Mouse (Mus musculus) neural tube, embryonic 11.5 days (tissue): ENCODE results near the gene Cdk14. TPM values are rescaled to one million over a fixed set of nuclear protein-coding genes. Genes with fewer than 3 reads are reported as not detected.
A peak's percentile ranks its signal among the peaks of the same experiment; 100 is the strongest.

Source experiments
- ATAC-seq: fragments of 200-750 bp; cut with Nextera tagmentation; 2 replicates; pipeline ENCODE4 v1.8.0; 2017; ENCODE audit warnings: moderate number of reproducible peaks, mild to moderate bottlenecking, moderate TSS enrichment, moderate library complexity; ENCODE audit not compliant: insufficient read depth, low FRiP score, low TSS enrichment
- DNase-seq: peaks from one replicate; pipeline ENCODE4 v3.0.0-alpha.2; 2015; ENCODE audit warnings: low spot score
- H3K27ac ChIP-seq: fragments of 300-500 bp; sonication (generic); 2 replicates; pipeline ENCODE4 v1.5.1; 2014; ENCODE audit warnings: low read depth, mild to moderate bottlenecking, low read length
- H3K27me3 ChIP-seq: fragments of 300-500 bp; sonication (generic); 2 replicates; pipeline ENCODE4 v1.6.1; 2014; ENCODE audit warnings: mild to moderate bottlenecking, low read length, mixed read lengths; ENCODE audit not compliant: control insufficient read depth, insufficient read depth
- H3K36me3 ChIP-seq: fragments of 300-500 bp; sonication (generic); 2 replicates; pipeline ENCODE4 v1.6.1; 2014; ENCODE audit warnings: mild to moderate bottlenecking, low read length, moderate library complexity, mixed read lengths; ENCODE audit not compliant: control insufficient read depth, insufficient read depth
- H3K4me1 ChIP-seq: fragments of 300-500 bp; sonication (generic); 2 replicates; pipeline ENCODE4 v1.6.1; 2014; ENCODE audit warnings: low read length, mixed read lengths; ENCODE audit not compliant: control insufficient read depth, insufficient read depth
- H3K4me2 ChIP-seq: fragments of 300-500 bp; sonication (generic); 2 replicates; pipeline ENCODE4 v1.6.1; 2014; ENCODE audit warnings: low read depth, mild to moderate bottlenecking, moderate library complexity
- H3K4me3 ChIP-seq: fragments of 300-500 bp; sonication (generic); 2 replicates; pipeline ENCODE4 v1.5.1; 2014; ENCODE audit warnings: low read depth, low read length
- H3K9ac ChIP-seq: fragments of 300-500 bp; sonication (generic); 2 replicates; pipeline ENCODE4 v1.6.1; 2014; ENCODE audit warnings: mild to moderate bottlenecking, low read length
- H3K9me3 ChIP-seq: fragments of 300-500 bp; sonication (generic); 2 replicates; pipeline ENCODE4 v1.6.1; 2016; ENCODE audit warnings: low read length; ENCODE audit not compliant: control insufficient read depth
- WGBS: fragments of 180-500 bp; shearing (Covaris S2); extraction: QIAGEN DNeasy Blood & Tissue Kit; methylation state at CpG from one replicate; pipeline ENCODE4 v1.1.7; 2014; 5-methylcytosine and 5-hydroxymethylcytosine counted together
- polyA plus RNA-seq: library from polyadenylated mRNA; unstranded; fragments of >200 nt; fragmentation: Nextera tagmentation; extraction: Ambion mirVana; gene quantifications from 2 replicates; pipeline ENCODE4 v1.2.1, GENCODE M21; 2014

Gene Cdk14
- polyA plus RNA-seq, 1 experiment from 2014 or later: 29.5 TPM

- no peak overlapping the region for H3K4me3 ChIP-seq
- no peak overlapping the region for H3K9ac ChIP-seq
- H3K9me3 ChIP-seq: no peaks in the 10 kb centered on the region
- H3K36me3 ChIP-seq: no peaks in the 10 kb centered on the region
- no peak overlapping the region for H3K4me2 ChIP-seq
- ATAC-seq (no peak), DNase-seq (no peak)
- H3K4me1 ChIP-seq: no peaks in the 10 kb centered on the region
- no peaks in the 10 kb centered on the region for H3K27me3 ChIP-seq
- 81% methylated on average over 7 of the region's 7 CpGs for WGBS
- H3K27ac ChIP-seq: no peak overlapping the region
These were observed 470.7 kb downstream of the Cdk14 start for GRCm38 (mm10) chr5:4949433-4949832.

GRCm38 (mm10) chr5:4948090-4948954 lies 471.8 kb downstream of the Cdk14 start:
- Histone ChIP-seq H3K27ac (no peak overlapping the region), H3K4me3 (no peak overlapping the region), H3K27me3 (no peaks in the 10 kb centered on the region), H3K36me3 (no peaks in the 10 kb centered on the region), H3K4me2 (no peak overlapping the region), H3K4me1 (no peaks in the 10 kb centered on the region), H3K9ac (no peak overlapping the region), H3K9me3 (no peaks in the 10 kb centered on the region)
- 56% methylated on average over 3 of the region's 3 CpGs for WGBS
- ATAC-seq (peak; percentile 61; the same call in 1 of the 2 replicates), DNase-seq (no peak)

- no peak overlapping the region for H3K27ac ChIP-seq
- H3K9ac ChIP-seq: no peak overlapping the region
- H3K4me3 ChIP-seq: no peak overlapping the region
- H3K27me3 ChIP-seq: no peaks in the 10 kb centered on the region
- DNase-seq (no peak), ATAC-seq (no peak)
- H3K4me2 ChIP-seq: no peak overlapping the region
- no peaks in the 10 kb centered on the region for H3K9me3 ChIP-seq
- H3K4me1 ChIP-seq: no peaks in the 10 kb centered on the region
- WGBS: 67% methylated on average over 1 of the region's 1 CpGs
- H3K36me3 ChIP-seq: no peaks in the 10 kb centered on the region
These were observed 485.0 kb downstream of the Cdk14 start for GRCm38 (mm10) chr5:4935131-4935530.

- 89% methylated on average over 6 of the region's 6 CpGs for WGBS
- Histone ChIP-seq H3K36me3 (no peaks in the 10 kb centered on the region), H3K27ac (no peak overlapping the region), H3K4me2 (no peak overlapping the region), H3K9ac (no peak overlapping the region), H3K9me3 (no peaks in the 10 kb centered on the region), H3K4me1 (no peaks in the 10 kb centered on the region), H3K27me3 (no peaks in the 10 kb centered on the region), H3K4me3 (no peak overlapping the region)
- DNase-seq (no peak), ATAC-seq (no peak)
These were observed 485.6 kb downstream of the Cdk14 start for GRCm38 (mm10) chr5:4934491-4934890.

GRCm38 (mm10) chr5:4931539-4932143 lies 488.5 kb downstream of the Cdk14 start:
- WGBS: 78% methylated on average over 8 of the region's 8 CpGs

GRCm38 (mm10) chr5:4929628-4930027 lies 490.5 kb downstream of the Cdk14 start:
- Histone ChIP-seq H3K27ac (no peak overlapping the region), H3K4me1 (no peaks in the 10 kb centered on the region), H3K4me3 (no peak overlapping the region), H3K36me3 (no peaks in the 10 kb centered on the region), H3K9me3 (no peaks in the 10 kb centered on the region), H3K27me3 (no peaks in the 10 kb centered on the region), H3K4me2 (no peak overlapping the region), H3K9ac (no peak overlapping the region)
- WGBS: 79% methylated on average over 3 of the region's 3 CpGs
- DNase-seq: no peak
- ATAC-seq: no peak

More at GRCm38 (mm10) chr5:4931539-4932143, 488.5 kb downstream of the Cdk14 start:
- H3K9me3 ChIP-seq: no peaks in the 10 kb centered on the region
- H3K36me3 ChIP-seq: no peaks in the 10 kb centered on the region
- H3K4me2 ChIP-seq: no peak overlapping the region
- H3K9ac ChIP-seq: no peak overlapping the region
- ATAC-seq (no peak), DNase-seq (no peak)
- no peaks in the 10 kb centered on the region for H3K27me3 ChIP-seq
- H3K4me3 ChIP-seq: no peak overlapping the region
- no peaks in the 10 kb centered on the region for H3K4me1 ChIP-seq
- H3K27ac ChIP-seq: no peak overlapping the region

- H3K36me3 ChIP-seq: no peaks in the 10 kb centered on the region
- no peak overlapping the region for H3K9ac ChIP-seq
- ATAC-seq: no peak
- no peak for DNase-seq
- WGBS: 86% methylated on average over 6 of the region's 6 CpGs
- H3K4me2 ChIP-seq: no peak overlapping the region
- H3K27me3 ChIP-seq: no peaks in the 10 kb centered on the region
- no peak overlapping the region for H3K4me3 ChIP-seq
- H3K4me1 ChIP-seq: no peaks in the 10 kb centered on the region
- H3K9me3 ChIP-seq: no peaks in the 10 kb centered on the region
- H3K27ac ChIP-seq: no peak overlapping the region
These were observed 495.2 kb downstream of the Cdk14 start for GRCm38 (mm10) chr5:4924866-4925265.

GRCm38 (mm10) chr5:4918376-4918775 lies 501.7 kb downstream of the Cdk14 start:
- no peak for ATAC-seq
- Histone ChIP-seq H3K4me1 (no peaks in the 10 kb centered on the region), H3K9ac (no peak overlapping the region), H3K4me3 (no peak overlapping the region), H3K36me3 (no peaks in the 10 kb centered on the region), H3K9me3 (no peaks in the 10 kb centered on the region), H3K27ac (no peak overlapping the region), H3K27me3 (no peaks in the 10 kb centered on the region), H3K4me2 (no peak overlapping the region)
- 19% methylated on average over 6 of the region's 6 CpGs for WGBS
- peak; percentile 65 for DNase-seq

GRCm38 (mm10) chr5:4917743-4918142 lies 502.4 kb downstream of the Cdk14 start:
- no peaks in the 10 kb centered on the region for H3K27me3 ChIP-seq
- 84% methylated on average over 7 of the region's 7 CpGs for WGBS
- no peak for ATAC-seq

More at GRCm38 (mm10) chr5:4917743-4918142, 502.4 kb downstream of the Cdk14 start:
- DNase-seq: no peak
- H3K4me3 ChIP-seq: no peak overlapping the region
- H3K27ac ChIP-seq: no peak overlapping the region
- no peak overlapping the region for H3K9ac ChIP-seq
- no peak overlapping the region for H3K4me2 ChIP-seq
- no peaks in the 10 kb centered on the region for H3K4me1 ChIP-seq
- H3K9me3 ChIP-seq: no peaks in the 10 kb centered on the region
- H3K36me3 ChIP-seq: no peaks in the 10 kb centered on the region
